Mouse (Mus musculus) G1E (cell line): ENCODE results near the gene Tmem245.

Experiments used
- CTCF ChIP-seq: IDR thresholded peaks from 2 replicates; pipeline ENCODE4 v1.5.1; 2012; ENCODE audit warnings: low read depth, low read length, inconsistent platforms, mixed read lengths
- GATA1 ChIP-seq: IDR thresholded peaks from 2 replicates; pipeline ENCODE4 v1.6.1; 2012; ENCODE audit warnings: borderline replicate concordance, low read length, inconsistent platforms, mixed read lengths
- GATA2 ChIP-seq: IDR thresholded peaks from 2 replicates; pipeline ENCODE4 v1.6.1; 2012; ENCODE audit warnings: low read depth, low read length, inconsistent platforms, borderline replicate concordance
- POLR2AphosphoS5 ChIP-seq: IDR thresholded peaks from 2 replicates; pipeline ENCODE4 v1.6.1; 2012; ENCODE audit warnings: low read depth, low read length, inconsistent platforms; ENCODE audit not compliant: insufficient replicate concordance
- TAL1 ChIP-seq: conservative IDR thresholded peaks from 2 replicates; pipeline ENCODE4 v1.6.1; 2012; ENCODE audit warnings: low read depth, low read length, inconsistent platforms, mixed read lengths

GRCm38 (mm10) chr4:56946180-56946579 is 1.1 kb downstream of the Tmem245 start:
- TF ChIP-seq CTCF = no peak
- no peak for TF ChIP-seq GATA1
- TF ChIP-seq TAL1 = no peak
- no peak for TF ChIP-seq POLR2AphosphoS5
- TF ChIP-seq GATA2 = no peak
